Mouse (Mus musculus) adrenal gland, adult 2 months (tissue): ENCODE results near the gene Rpl36al. TPM values are rescaled to one million over a fixed set of nuclear protein-coding genes. Genes with fewer than 3 reads are reported as not detected.
"Not testable (repeated sequence)": the region's sequence is repeated elsewhere in the genome, so short reads cannot be mapped to it uniquely, and the experiment has no call there.

Experiments used
- DNase-seq: peaks from one replicate; pipeline ENCODE4 v3.0.0; 2021
- polyA plus RNA-seq: library from polyadenylated mRNA; depleted of rRNA; stranded (reverse); fragments of >200 nt; gene quantifications from 2 replicates; pipeline ENCODE4 v1.2.3, GENCODE M21; 2012
- total RNA-seq, 2 experiments: library from RNA; stranded (reverse); gene quantifications; 2 replicates each; pipeline ENCODE4 v1.2.3; 2021

Gene Rpl36al
- total and polyA plus RNA-seq, 3 experiments = 14.6 to 634 (median 629) TPM

DNA sequence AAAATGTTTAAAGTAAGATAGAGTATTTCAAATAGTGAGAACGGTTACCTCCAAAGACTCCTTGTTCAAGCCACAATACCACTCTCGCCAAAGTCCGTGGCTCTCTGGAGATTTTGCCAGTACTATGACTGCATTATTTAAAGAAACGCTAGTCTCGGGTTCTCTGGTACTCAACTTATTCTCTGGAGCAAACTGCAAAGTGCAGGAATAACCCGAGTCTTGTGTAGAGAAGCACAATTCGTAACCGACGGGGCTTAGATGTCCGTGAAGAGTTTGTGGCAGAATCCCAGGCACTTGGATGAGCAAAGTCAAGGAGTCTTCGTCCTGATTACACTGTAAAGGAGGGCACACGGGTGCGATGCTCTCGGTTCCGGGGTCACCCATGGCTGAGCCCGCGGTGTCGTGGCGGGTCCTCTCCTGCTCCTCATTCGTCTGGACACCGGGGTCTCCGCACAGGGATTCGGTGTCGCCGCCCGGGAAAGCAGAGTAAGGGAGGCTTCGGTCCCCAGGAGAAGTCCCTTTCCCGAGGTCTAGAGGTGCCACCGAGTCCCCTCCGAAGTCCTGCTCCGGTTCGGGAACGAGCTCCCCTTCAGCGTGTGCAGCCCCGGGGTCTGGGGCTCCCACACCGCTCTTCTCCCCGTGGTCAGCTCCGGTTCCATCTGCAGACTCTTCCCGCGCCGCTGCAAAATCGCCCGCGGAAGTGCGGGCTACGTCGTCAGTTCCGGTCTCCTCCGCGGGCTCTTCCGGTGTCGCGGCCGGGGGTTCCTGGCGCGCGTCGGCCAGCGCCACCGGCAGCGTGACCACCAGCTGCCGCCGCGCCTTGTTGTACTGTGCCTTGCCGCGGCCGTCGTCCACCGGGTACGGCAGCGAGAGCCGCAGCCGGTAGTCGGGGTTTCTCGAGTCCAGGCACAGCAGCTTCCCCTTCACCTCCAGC, 12.8 kb upstream of the Rpl36al start, which contains the start of gene Gm49383:
TSS of gene Gm49383 (minus strand) at position 661 of the 934 bp plus-strand sequence.
- DNase-seq = peak; percentile 81

DNA sequence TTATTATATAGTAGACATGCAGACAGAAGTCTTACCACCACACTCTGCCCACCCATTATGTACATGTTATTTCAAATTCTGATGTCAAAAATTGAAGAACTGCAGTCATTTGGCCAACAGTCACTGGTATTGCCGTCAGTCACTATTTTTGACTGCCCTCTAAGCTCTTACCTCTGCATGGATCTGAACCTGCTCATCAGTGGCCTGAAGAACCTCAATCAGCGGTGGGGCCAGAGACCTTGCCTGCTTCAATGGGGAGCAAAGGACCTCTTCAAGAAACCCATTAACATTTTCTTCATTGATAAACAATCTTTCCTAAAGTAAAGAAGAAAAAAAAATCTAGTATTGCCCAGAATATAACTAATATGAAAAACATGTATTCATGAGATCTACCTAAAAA, 8.8 kb upstream of the Rpl36al start:
- no peak for DNase-seq

DNA sequence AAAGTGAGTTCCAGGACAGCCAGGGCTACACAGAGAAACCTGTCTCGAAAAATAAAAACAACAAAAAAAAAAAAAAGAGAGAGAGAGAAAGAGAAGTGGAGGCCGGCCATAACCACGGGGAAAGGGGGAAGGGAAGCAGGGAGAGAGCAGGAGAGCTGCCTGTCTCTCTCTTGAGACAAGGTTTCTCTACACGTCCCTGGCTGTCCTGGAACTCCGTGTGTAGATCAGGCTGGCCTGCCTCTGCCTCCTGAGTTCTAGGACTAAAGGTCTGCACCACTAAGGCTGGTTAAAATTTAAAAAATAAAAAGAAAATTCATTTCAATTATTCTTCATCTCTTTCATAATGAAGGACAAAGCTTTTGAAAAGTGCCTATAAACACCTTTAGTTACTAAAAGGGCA, 7.5 kb upstream of the Rpl36al start:
- no peak for DNase-seq

DNA sequence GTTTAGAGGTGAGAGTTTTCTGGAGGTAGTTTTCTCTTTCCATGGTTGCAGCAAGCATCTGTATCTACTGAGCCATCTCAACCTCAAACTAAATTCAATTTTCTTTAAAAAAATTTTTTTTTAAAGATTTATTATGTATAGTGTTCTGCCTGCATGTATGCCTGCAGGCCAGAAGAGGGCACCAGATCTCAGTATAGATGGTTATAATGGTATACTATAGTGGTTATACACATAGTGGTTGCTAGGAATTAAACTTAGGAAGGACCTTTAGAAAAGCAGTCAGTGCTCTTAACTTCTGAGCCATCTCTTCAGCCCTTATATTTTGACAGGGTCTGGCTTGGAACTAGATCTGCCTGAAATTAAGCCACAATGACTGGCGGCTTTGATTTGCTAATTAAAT, 6.6 kb upstream of the Rpl36al start:
- DNase-seq = no peak

DNA sequence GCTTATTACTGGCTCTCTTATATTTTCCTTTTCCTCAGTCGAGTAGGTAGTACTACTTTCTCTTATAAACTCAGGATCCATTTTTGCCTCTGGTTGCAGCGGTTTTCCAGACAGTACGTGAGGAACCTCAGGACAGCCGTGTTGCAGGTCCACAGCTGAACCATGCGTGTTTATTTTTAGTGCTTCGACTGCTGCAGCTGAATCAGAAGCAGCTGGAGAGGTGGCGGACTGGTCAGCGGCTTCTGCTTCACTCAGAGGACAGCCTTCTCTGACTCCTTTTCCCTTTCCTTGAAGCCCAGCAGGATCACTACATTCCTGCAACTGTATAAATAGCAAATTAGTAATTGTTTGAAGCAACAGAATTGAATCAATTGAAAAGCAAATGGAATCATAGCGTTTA, 6.2 kb upstream of the Rpl36al start:
- DNase-seq = no peak

DNA sequence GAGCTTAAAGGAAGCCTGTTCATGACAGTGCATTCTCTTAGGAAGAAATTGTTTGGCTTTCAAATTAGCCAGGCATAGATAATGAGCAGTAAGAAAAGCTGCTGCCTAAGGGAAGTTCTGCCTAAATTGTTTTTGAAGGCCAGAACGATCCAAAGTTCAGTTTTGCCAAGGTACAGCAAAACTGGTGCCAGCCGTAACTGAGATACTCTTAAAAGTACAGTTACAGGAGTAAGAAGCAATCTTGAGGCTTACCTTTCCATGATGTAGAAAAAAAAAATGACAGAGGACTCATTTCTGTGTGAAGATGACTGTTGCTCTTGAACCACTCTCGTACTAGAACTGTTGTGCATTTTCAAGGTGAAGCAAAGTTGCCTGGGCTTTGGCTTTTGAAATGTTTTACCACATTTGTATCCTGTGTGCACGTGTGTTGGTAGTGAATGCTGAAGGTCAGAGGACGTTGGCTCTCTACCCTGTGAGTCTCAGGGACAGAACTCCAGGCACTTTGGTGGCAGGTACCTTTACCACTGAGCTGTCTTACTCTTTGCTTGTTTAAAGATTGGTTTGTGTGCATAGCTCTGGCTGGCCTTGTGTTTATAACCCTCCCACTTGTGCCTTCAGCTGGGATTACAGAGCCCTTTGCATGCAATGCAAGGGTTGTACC, 3.1 kb upstream of the Rpl36al start:
- peak; percentile 17 for DNase-seq

DNA sequence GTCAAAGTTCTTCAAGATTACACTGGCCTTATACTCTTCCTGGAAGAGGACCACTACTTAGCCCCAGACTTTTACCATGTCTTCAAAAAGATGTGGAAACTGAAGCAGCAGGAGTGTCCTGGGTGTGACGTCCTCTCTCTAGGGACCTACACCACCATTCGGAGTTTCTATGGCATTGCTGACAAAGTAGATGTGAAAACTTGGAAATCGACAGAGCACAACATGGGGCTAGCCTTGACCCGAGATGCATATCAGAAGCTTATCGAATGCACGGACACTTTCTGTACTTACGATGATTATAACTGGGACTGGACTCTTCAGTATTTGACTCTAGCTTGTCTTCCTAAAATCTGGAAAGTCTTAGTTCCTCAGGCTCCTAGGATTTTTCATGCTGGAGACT, 1.5 kb upstream of the Rpl36al start:
- no peak for DNase-seq

DNA sequence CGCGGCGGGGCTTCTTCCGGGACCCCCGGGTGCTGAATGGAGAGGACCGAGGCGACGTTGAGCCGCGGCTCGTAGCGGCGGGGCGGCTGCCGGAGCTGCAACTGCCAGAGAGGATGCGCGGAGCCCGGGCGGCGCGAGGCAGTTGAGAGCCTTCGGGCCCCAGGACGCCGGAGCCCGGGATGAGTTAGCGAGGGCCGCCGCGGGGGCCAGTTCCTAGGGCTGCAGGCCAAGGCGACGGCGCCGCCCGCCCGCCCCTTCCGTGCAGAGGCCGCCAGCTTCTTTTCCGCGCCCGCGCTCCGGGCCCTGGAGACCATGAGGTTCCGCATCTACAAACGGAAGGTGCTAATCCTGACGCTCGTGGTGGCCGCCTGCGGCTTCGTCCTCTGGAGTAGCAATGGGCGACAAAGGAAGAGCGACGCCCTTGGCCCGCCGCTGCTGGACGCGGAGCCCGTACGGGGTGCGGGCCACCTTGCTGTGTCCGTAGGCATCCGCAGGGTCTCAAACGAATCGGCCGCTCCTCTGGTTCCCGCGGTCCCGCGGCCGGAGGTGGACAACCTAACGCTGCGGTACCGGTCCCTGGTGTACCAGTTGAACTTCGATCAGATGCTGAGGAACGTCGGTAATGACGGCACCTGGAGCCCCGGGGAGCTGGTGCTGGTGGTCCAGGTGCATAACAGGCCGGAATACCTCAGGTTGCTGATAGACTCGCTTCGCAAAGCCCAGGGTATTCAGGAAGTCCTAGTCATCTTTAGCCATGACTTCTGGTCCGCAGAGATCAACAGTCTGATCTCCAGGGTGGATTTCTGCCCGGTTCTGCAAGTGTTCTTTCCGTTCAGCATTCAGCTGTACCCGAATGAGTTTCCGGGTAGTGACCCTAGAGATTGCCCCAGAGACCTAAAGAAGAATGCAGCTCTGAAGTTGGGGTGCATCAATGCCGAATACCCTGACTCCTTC, 736 bp upstream of the Rpl36al start:
- peak; percentile 81 for DNase-seq

DNA sequence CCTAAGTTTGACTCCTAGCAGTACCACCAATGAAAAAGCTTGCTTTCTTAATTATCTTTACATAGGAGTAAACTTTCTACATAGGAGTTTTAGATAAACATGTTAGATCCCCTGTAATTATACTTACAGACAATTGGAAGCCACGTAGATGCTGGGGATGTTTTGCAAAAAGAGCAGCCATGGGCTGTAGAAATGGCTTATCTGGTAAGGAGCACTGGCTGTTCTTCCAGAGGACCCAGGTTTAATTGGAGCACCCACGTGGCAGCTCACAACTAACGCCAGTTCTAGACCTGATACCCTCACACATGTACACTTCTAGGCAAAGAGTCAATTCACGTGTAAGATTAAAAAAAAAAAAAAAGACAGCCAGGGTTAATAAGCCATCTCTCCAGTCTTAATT, 2.1 kb downstream of the Rpl36al start:
- DNase-seq = no peak

DNA sequence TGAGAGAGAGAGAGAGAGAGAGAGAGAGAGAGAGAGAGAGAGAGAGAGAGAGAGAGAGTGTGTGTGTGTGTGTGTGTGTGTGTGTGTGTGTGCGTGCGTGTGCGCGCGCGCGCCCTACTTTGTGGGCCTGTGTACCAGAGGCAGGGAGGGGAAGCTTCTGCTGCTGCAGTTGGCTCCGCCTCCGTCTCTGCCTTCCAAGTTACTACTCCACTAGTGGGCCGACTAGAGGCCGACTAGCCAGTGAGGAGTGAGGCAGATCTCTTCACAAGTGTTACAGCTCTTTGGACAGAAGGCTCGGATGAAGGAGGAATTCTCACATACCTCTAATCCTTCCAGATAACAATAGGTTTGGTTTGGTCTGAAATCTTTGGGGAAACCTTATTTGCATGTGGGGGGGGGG, 4.5 kb downstream of the Rpl36al start:
- no peak for DNase-seq

DNA sequence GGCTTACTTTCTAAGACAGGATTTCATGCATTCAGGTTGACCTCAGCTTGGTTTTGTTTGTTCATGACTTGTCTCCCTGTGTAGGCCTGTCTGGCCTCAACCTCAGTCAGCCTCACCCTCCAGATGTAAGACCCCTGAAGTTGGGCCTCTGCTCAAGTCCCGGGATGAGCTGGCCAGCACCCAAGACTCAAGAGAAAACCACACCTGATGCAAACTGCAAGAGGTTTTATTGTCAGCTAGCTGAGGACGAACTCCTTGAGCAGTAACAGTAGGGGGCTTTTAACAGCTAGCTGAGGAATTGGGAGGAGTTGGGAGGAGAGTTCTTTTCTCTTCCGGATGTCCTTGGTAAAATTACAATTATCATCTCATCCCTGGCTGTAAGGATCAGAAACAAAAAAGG, 6.4 kb downstream of the Rpl36al start:
- DNase-seq = no peak

DNA sequence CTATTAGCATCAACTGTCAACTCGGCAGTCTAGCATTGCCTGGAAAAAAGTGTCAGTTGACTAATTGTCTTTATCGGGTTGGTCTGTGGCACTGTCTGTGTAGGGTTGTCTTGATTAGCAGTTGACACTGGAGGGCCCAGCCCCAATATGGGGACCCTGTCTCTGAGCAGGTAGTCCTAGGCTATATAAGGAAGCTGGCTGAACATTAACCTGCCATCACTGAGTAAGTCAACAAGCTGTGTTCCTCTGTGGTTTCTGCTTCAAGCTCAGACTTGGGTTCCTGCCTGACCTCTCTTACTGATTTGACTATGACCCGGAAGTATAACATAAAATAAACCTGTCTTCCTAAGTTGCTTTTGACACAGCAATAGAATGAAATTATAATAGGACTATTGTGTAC, 7.9 kb downstream of the Rpl36al start:
- no peak for DNase-seq

DNA sequence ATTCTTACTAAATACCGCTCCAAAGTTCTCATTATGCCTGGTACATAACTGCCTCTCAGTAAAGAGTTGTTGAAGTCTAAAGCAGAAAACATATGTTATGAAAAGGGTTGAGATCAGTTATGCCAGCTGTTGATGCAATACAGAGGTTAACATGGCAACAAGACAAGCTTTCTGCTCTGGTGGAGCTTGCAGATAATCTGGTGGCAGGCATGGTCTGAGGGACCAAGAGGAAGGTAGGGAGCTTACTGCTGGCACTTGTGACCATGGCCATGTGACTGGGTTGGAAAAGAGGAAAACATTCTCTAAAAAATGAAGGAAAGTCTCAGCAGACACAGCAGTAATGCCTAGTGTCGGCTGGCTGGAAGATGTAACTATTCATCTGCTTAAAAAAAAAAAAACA, 12.6 kb downstream of the Rpl36al start:
- no peak for DNase-seq

DNA sequence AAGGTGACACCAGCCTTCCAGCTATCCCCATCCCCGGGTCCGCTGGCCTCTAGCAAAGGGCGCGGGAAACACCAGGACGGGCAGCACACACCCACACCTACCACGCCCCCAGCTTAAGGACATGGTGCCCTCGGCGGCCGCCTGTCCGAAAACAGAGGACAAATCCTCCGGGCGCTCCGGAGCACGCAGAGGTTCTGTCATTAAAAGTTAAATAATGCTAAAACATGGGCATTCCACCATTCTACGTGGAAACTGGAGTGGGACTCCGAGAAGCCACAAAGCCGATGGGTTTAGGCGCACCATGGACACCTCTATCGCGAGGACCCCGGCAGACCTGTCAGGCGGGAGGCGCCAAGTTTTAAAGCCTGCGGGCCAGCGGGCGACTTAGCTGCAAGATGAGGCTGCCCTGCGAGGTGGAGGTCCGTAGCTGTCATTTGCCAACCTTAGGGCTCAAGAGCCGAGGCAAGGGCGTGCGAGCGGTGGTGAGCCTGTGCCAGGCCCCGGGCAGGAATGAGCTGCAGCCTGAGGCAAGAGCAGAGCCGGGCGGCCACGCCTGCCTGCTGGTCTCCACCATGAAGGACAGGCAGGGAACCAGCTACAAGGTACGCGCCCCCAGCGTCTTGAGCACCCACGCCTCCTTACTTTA, 15.3 kb downstream of the Rpl36al start, which contains the start of gene Lrr1:
TSS of gene Lrr1 (plus strand) at position 354 of the 646 bp plus-strand sequence.
- peak; percentile 89 for DNase-seq

DNA sequence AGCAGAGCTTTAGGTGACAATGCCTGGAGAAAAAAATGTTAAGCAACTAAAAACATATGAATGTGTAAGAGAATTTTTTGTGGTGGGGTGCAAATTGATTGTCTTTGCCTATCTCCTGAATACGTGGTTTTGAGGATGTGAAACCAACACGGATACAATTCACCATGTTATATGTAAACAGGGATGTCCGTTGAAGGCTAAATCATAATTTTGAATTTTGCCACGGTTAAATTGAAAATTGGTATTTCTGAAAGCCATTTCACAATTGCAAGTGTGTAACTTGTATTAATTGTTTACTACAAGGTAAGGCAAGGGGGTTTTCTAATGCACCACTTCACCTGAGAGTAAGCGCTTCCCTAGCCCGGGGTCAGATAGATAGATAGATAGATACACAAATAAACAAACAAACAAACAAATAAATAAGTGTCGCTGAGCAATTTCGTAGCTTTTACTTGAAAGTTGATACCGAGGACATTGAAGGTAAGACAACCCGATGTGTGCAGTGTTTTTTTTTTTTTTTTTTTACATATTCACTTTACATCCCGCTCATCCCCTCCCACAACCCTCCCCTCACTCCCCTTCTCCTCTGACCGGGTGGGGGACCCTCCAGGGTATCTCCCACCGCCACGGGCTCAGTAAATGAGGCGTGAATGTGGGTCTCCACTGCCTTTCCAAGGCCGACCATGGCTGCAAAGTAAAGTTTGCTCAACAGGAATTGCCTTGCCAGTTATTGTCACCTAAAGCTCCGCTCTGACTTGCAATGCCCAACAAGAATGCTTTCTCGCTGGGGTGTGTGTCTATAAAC, 16.0 kb downstream of the Rpl36al start:
- no peak for DNase-seq

DNA sequence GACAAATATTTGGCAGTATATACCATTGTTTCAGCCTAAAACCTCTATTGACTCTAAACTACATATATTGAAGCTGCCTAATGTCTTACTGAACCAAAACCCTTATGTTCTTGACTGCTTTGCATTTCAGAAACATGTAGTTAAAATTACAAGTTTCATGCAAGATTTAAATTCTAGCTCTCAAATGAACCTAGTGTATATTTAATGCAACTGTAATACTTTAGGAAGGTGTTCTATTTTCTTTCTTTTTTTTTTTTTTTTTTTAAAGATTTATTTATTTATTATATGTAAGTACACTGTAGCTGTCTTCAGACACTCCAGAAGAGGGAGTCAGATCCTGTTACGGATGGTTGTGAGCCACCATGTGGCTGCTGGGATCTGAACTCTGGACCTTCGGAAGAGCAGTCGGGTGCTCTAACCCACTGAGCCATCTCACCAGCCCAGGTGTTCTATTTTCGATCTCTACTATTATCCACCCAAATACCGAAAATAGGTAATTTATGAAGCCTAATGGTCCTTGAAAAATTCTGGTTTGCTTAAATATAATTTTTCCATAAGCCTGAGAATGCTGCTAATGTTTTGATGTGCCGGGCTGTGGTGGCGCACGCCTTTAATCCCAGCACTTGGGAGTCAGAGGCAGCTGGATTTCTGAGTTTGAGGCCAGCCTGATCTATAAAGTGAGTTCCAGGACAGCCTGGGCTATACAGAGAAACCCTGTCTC, 16.9 kb downstream of the Rpl36al start:
- DNase-seq = not testable (repeated sequence)

DNA sequence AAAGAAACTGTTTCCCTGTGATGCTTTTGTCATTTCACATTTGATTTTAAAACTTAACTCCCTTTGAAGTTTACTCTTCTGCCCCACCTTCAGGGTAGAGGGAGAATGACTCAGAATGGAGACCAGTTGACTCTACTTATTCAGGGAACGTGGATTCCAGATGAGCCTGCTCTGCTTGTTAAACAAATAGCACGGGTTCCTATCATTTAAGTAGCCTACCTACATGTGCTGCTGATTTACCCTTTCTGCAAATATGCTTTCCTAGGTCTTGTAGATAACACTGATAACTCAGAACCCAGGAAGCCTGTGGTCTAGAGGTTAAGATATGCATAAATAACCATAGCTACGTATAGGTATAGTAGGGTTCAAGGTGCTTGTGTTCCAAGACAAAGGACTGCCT, 19.0 kb downstream of the Rpl36al start:
- no peak for DNase-seq

DNA sequence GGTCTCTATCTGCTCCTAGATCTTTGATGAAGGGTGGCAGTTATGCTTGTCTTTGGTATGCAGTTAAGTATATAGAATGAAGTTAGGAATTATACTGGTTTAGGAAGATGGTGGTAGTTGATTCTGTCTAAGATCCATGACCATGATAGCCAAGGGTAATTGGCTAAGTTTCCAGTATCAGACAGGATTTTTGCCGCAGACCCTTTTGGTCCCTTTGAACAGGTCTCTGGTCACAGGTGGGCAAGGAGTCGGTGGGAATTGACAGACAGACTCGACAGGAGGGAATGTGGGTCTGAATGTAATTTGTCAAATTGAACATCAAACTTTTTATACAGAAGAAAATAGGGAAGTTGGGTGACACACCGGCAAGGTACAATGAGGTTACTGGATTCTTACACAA, 20.3 kb downstream of the Rpl36al start:
- not testable (repeated sequence) for DNase-seq

DNA sequence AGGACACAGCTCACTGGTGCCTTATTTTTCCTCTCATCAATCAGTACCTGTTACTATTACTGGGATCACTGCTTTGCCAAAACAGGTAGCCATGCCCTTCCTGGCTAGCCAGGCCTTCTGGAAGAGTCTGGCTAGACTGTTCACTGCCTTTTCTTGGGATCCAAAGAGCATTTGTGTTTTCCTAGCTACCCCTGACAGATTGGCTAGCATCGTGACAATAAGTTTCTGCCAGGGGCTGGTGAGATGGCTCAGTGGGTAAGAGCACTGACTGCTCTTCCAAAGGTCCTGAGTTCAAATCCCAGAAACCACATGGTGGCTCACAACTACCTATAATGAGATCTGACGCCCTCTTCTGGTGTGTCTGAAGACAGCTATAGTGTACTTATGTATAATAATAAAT, 23.2 kb downstream of the Rpl36al start:
- not testable (repeated sequence) for DNase-seq

DNA sequence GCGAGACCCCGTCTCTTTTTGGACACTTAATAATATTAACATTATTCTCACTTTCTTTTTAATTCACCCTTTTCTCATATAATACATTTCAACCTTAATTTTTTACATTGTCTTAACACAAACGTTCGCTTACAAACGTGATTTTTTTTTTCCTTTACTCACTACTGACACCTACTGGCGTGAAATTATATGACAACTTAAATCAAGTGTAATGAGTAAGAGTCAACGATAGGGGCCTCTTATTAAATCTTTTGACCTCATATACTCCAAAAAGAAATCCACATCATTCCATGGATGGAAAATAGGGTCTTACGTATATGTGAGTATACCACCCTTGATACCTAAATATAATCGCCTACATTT, 24.3 kb downstream of the Rpl36al start:
- peak; percentile 29 for DNase-seq
